Mouse (Mus musculus) bone marrow macrophage, adult 2 months (primary cell): ENCODE data around the gene Usp38. TPM values are rescaled to one million over a fixed set of nuclear protein-coding genes. Genes with fewer than 3 reads are reported as not detected.
"Not testable (repeated sequence)": the region's sequence is repeated elsewhere in the genome, so short reads cannot be mapped to it uniquely, and the experiment has no call there.

Experiments used
- H3K27ac ChIP-seq: 2 replicates; pipeline ENCODE4 v1.5.1; 2012; ENCODE audit warnings: low read depth, low read length; ENCODE audit not compliant: insufficient read depth
- H3K4me1 ChIP-seq: 2 replicates; pipeline ENCODE4 v1.6.1; 2012; ENCODE audit warnings: low read length; ENCODE audit not compliant: control insufficient read depth, insufficient read depth
- H3K4me3 ChIP-seq: 2 replicates; pipeline ENCODE4 v1.5.1; 2012; ENCODE audit warnings: mild to moderate bottlenecking, low read length, moderate library complexity; ENCODE audit not compliant: insufficient read depth
- CTCF ChIP-seq: IDR thresholded peaks from 2 replicates; pipeline ENCODE4 v1.5.1; 2012; ENCODE audit warnings: low read depth, mild to moderate bottlenecking, low read length, moderate library complexity
- POLR2A ChIP-seq: IDR thresholded peaks from 2 replicates; pipeline ENCODE4 v1.6.1; 2012; ENCODE audit warnings: mild to moderate bottlenecking, low read depth, low read length, borderline replicate concordance
- polyA plus RNA-seq: library from polyadenylated mRNA; stranded (reverse); fragments of >200 nt; gene quantifications from 2 replicates; pipeline ENCODE4 v1.2.4, GENCODE M21; 2012; ENCODE audit not compliant: missing spikeins, insufficient read depth, insufficient read length

The Usp38 gene
- 15.3 and 15.5 TPM in 2 replicates for polyA plus RNA-seq

DNA sequence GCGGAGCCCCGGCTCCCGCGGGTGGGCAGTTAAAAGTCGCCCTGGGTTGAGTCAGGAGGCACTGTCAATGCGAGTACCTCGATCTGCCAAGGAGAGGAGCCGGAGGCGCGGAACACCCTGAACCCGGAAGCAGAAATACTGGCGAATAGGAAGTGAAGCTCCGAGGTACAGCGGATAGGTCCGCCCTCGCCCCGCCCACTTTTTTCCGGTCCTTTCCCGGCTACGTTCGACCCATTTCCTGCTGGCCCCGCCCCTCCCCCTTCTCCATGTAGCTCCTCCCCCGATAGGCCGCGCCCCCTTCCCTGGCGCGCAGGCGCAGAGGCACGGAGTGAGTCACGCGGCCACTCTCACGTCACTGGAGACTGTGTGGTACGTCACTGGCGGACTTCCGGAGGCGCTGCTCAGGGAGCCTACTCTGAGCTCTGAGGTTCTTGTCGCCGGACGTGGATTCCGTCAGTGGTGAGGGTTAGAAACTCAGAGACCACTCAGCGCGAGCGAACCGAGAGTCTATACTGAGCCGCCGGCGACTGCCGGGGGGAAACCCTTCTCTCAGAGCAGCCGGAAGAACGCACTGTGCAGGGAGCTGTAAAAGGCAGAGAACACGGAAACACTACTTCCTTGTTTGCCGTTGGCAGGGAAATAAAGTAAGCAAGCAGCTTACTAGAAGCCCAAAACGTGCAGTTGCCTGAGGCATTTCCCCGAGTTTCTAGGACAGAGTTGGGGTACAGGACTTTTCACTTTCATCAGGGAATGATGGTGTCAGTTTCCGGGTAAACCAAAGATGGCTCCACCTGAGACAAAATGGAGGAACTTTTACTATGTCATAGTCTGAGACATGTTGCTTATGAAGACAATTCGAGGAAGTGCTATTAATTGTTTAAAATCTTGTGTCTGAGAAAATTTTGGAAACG is at the start of gene Usp38:
TSS of gene Usp38 (minus strand) at position 140 of the 911 bp plus-strand sequence.
- H3K4me3 ChIP-seq = peak within 1 kb of the TSS; percentile 98
- no peak for TF ChIP-seq CTCF
- TF ChIP-seq POLR2A = 0 out of 2 replicates have a peak, but pooled peaks have one; percentile 49
- peaks cover 13% of the 10 kb centered on the region for H3K4me1 ChIP-seq
- H3K27ac ChIP-seq = peak within 1 kb of the TSS; percentile 98

- H3K4me1 ChIP-seq = no peaks in the 10 kb centered on the region
- no peak overlapping the region for H3K27ac ChIP-seq
- no peak overlapping the region for H3K4me3 ChIP-seq
- TF ChIP-seq POLR2A (no peak), CTCF (no peak)
Observed at GRCm38 (mm10) chr8:81062566-81062965, 47.8 kb upstream of the Usp38 start.

GRCm38 (mm10) chr8:81061950-81062349 is 47.2 kb upstream of the Usp38 start:
- Histone ChIP-seq H3K4me3 (no peak overlapping the region), H3K4me1 (no peaks in the 10 kb centered on the region), H3K27ac (no peak overlapping the region)
- TF ChIP-seq CTCF = no peak
- TF ChIP-seq POLR2A = no peak

- H3K27ac ChIP-seq = no peak overlapping the region
- H3K4me3 ChIP-seq = no peak overlapping the region
- no peaks in the 10 kb centered on the region for H3K4me1 ChIP-seq
- no peak for TF ChIP-seq CTCF
- TF ChIP-seq POLR2A = no peak
Observed at GRCm38 (mm10) chr8:81044201-81044600, 29.5 kb upstream of the Usp38 start.

DNA sequence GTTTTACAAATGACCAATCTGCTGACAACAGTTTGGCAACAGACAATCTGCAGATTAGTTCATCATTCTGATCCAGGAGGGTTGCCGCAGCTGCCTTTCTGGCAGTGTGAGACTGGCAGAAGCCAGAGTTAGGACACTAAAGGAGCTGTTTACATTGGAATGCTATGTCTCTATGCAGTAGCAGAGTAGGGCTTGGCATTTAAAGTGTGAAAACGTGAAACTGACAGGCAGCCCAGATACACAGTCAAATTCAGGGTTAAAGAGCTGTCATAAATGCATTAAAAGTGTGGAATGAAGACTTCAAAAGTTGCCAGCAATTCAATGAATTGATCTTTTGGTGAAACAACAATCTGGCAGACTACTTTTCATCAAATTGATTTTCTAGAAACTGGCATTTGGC is 13.3 kb upstream of the Usp38 start:
- TF ChIP-seq POLR2A (no peak), CTCF (no peak)
- Histone ChIP-seq H3K4me1 (no peaks in the 10 kb centered on the region), H3K27ac (no peak overlapping the region), H3K4me3 (no peak overlapping the region)

- not testable (repeated sequence) for H3K27ac ChIP-seq, H3K4me1 ChIP-seq, H3K4me3 ChIP-seq
Observed at GRCm38 (mm10) chr8:81017548-81017947, 2.8 kb upstream of the Usp38 start.

DNA sequence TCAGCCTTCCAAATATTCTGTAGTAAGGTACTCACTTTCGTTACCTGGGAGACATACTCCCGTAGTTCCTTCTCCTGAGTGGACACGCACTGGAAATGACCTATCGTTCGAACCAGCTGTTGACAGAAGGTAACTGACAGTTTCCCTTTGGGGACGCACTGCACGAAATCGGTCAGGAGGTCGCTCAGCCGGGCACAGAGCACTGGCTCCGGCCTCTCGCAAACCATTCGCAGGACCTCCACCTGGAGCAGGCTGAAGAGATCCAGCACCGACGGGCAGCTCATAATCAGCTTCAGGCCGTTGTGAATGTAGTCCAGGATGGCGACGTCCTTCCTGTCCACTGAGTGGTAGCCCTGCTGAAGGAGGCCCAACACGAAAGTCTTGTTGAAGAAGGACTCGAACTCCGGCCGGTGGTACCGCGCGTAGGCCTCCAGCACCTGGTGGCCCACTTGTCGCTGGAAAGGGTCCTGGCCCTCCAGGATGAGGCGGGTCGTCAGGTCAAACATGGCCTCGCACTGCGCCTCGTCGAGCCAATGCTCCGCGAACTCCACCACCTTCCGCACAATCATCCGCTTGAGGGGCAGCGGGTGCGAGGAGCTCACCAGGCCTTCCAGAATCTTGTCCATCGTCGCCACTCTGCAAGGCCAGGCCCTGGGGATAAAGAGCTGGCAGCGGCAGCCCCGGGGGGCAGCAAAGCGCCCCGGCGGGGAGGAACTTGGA is 757 bp downstream of the Usp38 start:
- peak overlapping the region; percentile 65 for H3K27ac ChIP-seq
- peak overlapping the region; percentile 98 for H3K4me3 ChIP-seq
- H3K4me1 ChIP-seq = peaks cover 19% of the 10 kb centered on the region
- no peak for TF ChIP-seq CTCF
- no peak for TF ChIP-seq POLR2A

- peaks cover 19% of the 10 kb centered on the region for H3K4me1 ChIP-seq
- H3K4me3 ChIP-seq = peak overlapping the region; percentile 98
- TF ChIP-seq POLR2A (no peak), CTCF (no peak)
- H3K27ac ChIP-seq = no peak overlapping the region
Observed at GRCm38 (mm10) chr8:81012699-81013098, 2.0 kb downstream of the Usp38 start.

DNA sequence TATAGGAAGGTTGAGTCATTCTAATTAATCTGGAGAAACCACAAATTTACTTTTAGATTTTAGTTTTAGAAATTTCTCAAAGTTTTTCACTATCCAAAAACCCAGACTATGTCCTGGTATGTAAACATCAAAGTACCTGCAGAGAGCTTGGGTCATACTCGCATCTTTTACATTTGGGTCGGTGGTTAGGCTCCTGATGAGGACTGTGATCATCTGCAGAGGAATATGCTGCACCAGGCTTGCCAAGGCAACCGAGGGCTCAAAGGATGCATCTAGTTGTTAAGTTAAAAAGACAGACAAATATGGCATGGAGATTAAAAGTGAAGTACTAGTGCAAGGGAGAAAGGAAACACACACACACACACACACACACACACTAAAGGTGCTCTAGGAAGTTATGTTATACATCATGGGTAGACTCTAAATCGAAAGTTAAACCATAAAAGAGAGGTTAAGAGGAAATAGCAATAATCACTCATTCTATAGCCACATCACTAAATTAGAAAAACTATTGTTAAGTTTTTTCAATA is 2.6 kb downstream of the Usp38 start:
- peaks cover 19% of the 10 kb centered on the region for H3K4me1 ChIP-seq
- H3K4me3 ChIP-seq = peak overlapping the region; percentile 57
- no peak overlapping the region for H3K27ac ChIP-seq
- TF ChIP-seq POLR2A (no peak), CTCF (no peak)
